Mouse (Mus musculus) right cerebral cortex, adult 2 months (tissue): ENCODE measurements around the gene Qrich2.
"Not testable (repeated sequence)": the region's sequence is repeated elsewhere in the genome, so short reads cannot be mapped to it uniquely, and the experiment has no call there.

Source experiments
- DNase-seq, 2 experiments: peaks; one replicate each; pipeline ENCODE4 v3.0.0; 2021 to 2022; ENCODE audit warnings: low spot score in 2 of 2

The Qrich2 gene

DNA sequence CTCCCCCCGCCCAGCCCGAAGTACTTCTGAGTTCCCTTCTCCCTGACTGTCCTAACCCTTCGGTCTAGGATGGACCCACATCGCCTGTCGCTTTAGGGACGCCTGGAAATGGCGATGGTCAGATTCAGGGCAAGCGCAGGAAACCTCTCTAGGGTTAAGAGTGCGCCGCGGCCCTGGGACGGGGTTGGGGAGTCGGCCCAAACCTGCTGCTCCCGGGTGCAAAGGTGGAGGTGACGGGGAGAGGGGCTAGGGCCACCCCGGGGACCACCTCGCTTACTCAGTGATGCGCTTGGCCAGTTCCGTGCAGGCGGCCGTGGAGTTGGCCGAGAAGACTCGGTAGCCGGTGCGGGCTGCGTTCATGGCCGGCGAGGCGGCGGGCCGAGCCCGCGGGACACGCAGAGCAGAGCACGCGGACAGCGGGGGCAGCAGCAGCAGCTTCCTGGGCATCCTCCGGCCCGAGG lies 23.8 kb upstream of the Qrich2 start:
- no peak for DNase-seq

DNA sequence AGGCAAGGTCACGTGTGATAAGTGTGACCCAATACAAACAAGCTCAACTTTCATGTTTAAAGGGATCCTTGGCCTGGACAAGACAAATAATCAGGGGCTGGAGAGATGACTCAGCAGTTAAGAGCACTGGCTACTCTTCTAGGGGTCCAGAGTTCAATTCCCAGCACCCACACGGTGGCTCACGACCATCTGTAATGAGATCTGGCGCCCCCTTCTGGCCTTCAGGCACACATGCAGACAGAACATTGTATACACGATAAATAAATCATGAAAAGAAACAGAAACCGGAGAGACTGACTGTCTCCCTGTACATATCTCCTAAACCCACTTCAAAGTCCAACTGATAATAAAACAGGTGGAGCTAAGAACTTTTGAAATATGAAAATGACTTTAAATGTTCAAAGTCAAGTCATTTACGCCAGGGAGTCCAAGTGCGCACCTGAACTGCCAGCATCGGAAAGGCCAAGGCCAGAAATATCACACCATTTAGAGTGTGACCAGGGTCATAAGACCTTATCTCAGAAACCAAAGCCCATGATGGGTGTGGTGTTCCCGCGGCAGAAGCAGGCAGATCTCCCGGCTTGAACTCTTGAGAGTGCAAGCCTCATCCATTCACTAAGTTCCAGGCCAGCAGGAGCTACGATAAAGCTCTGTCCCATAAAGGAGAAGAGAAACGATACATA lies 22.8 kb upstream of the Qrich2 start:
- no peak for DNase-seq

GRCm38 (mm10) chr11:116488207-116488606 lies 22.2 kb upstream of the Qrich2 start:
- DNase-seq: no peak

GRCm38 (mm10) chr11:116484261-116484660 lies 18.2 kb upstream of the Qrich2 start:
- no peak for DNase-seq

DNA sequence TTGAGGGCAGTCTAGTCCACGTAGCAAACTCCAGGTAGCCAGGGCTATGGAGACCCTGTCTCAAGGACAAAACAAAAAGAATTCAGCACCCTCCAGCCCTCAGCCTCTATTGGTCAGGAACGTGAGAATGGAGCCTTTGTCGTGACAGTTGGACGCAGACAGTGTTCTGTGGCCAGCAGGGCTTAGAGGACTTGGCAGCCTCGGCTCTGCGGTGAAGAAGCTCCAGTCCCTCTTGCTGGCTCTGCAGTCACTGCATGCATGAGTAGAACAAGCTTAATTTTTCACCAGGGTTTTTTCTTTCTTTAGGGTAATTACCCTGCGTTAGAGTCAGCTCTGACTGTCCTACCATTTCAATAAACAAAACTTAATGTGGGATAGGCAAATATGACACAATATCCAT lies 15.7 kb upstream of the Qrich2 start:
- no peak for DNase-seq

GRCm38 (mm10) chr11:116480975-116481374 lies 14.9 kb upstream of the Qrich2 start:
- DNase-seq: no peak

DNA sequence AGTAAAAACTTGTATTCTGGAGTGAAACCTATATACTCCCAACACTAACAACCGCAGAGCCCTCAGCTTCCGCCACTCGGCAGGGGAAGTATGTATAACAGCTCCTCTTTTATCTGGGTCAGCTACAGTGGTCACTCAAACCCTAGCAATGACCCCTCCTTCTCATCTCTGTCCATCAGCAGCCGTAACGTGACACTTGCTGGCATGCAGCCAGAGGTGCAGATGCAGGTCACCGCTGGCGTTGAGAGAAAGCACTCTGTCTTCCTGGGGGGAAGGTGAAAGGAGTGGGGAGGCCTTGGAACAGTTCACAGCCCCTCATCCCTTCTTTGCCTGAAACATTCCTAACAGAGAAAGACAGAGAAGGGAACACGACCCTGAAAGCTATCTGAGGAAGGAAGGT lies 13.8 kb upstream of the Qrich2 start:
- DNase-seq: no peak

DNA sequence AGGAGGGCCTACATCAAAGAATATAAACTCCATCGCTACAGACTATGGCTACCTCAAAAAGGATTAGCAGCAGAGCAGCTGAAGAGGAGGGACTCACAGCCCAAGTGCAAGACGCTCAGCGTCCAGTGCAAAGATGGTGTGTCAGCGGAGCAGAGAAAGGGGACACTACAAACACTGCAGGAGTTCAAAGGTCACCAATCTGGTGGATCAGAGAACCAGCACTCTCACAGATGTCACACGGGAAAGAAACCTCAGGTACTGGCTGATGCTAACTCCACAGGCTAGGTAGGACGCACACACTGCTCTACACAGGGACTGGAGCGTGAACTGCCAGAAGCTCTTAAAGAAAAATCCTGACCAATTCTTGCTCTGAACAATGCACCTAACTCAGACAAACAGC lies 12.9 kb upstream of the Qrich2 start:
- DNase-seq: no peak

DNA sequence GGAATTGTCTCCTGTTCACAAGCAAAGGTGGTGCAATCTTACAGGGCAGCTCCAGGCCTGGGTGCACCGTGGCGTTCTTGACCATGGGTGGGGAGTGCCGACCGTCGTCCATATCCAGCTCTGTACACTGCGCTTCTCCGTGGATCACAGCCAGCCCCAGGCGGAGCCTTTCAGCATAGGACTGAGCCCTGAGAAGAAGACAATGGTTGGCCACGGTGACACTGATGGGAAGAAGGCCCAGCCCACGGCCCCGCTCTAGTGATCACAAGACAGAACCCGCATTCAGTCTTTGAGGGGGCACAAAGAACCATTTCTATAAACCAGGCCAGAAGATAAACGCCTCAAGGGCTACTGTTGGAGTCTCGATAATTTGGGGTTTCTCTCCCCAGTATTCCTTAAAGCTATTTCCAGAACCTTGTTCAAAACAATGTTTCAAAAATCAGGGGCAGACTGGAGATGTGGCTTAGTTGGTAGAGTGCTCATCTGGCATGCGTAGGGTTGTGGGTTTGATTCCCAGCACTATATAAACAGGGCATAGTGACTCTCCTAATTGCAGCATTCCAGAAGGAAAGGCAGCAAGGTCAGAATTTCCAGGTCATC lies 11.2 kb upstream of the Qrich2 start:
- DNase-seq: no peak

DNA sequence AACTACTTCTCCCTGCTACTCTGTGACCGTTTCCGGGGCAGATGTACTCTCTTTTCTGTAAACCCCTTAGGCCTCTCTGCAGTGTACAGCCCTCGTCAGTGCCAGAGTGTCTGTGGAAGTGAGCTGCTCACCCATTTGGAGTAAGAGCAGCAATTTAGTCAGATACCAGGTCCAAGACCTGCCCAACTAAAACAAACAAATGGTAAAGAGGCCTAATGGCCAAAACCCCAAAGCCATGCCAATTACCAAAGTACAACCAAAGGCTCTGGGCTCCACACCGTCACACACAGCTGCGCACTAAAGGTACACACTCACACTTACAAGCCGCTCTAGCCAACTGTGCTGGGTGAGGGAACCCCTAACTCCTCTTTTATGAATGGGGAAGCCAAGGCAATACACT lies 10.7 kb upstream of the Qrich2 start:
- DNase-seq: no peak

DNA sequence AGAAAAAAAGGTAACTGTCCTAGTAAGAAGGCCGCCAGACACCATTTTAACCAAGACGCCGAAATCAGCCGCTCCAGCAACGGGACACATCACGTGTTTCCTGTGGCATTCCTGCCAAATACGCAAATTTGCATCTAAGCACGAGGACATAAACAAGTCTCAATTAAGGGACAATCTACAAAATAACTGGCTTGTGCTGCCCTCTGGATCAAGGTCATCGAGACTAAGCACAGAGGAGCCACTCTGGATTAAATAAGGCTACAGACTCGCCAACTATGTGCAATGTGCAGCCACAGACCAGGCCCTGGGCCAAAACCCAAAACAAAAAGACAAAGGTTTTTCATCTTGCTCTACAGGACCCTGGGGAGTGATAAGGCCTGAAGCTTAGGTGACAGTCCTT lies 10.0 kb upstream of the Qrich2 start:
- DNase-seq: peak in 1 of 2 experiments; percentile 51

DNA sequence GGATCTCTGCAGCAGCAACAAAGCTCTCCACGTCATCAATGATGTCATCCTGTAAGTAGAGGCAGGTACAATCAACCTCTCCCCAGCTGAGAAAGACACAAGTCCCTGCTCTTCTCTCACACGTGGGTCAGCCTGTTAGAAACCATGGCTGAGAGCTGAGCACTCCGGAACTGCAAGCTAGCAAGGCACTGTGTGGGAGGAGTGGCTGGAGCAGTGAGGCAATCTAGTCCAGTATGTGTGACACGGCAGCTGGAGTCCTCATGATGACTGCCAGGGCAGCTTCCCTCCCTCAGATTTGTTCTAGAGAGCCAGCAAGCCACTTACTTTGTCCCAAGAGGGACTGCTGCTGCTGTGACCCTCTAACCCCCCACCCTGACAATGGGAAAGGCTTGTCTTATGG lies 6.2 kb upstream of the Qrich2 start:
- no peak for DNase-seq

DNA sequence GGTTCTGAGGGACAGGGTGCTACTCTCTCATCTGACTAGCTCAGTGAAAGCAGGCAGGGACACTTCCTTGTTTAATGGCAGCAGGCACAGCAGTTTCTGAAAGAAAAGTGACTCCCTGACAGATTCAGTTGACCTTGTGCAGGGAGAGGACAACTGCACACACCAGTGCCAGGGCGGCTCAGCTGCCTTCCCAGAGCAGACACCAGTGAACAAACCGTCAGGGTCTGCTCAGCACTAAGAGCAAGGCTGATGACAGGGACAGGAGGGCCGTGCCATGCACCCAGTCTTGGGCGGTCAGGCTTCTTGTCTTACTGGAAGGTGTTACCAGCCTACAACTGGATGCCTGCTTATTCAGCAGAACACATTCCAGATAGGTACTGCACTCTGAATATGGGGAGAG lies 4.9 kb upstream of the Qrich2 start:
- DNase-seq: no peak

- no peak for DNase-seq
Observed at GRCm38 (mm10) chr11:116470249-116470648, 4.2 kb upstream of the Qrich2 start.

- not testable (repeated sequence) for DNase-seq
Observed at GRCm38 (mm10) chr11:116468338-116468737, 2.3 kb upstream of the Qrich2 start.

- DNase-seq: peak; percentile 81 to 89
Observed at GRCm38 (mm10) chr11:116463833-116464232, 2.2 kb downstream of the Qrich2 start.

DNA sequence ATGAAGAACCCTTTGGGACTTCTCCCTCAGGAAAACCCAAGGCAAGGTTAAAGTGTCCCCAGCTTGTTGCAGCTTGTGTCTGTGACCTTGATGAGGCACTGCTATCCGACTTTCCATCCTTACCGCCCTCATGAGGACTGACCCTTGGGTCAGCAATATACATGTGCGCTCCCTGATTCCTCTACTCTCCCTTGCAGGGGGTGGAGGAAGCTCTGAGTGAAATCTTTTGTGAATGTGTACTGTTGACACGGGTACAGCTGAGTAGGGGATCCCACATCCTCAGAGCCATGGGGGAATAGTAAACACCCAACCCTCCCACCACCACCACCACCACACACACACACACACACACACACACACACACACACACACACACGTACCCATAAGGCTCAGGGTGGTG lies 2.7 kb downstream of the Qrich2 start:
- no peak for DNase-seq

DNA sequence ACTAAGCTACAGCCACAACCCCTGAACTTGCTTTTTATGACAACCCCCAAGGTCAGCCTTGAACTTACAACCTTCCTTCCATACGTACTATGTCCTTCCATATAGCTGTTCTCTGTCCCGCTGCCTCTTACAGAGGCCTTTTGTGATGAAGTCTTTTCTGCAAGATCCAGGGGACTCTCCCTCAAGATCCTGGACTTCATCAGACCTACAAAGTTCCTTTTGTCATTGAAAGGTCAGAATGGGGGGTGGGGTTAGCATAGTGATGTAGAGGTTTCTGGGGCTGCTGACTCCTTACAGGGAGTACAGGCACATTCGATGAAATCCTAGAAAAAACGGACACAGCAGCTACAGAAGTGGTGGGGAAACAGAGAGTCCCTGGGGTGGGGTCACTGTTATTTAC lies 6.3 kb downstream of the Qrich2 start:
- no peak for DNase-seq

- DNase-seq: no peak
Observed at GRCm38 (mm10) chr11:116456234-116456633, 9.8 kb downstream of the Qrich2 start.

GRCm38 (mm10) chr11:116453889-116454288 lies 12.2 kb downstream of the Qrich2 start:
- no peak for DNase-seq

DNA sequence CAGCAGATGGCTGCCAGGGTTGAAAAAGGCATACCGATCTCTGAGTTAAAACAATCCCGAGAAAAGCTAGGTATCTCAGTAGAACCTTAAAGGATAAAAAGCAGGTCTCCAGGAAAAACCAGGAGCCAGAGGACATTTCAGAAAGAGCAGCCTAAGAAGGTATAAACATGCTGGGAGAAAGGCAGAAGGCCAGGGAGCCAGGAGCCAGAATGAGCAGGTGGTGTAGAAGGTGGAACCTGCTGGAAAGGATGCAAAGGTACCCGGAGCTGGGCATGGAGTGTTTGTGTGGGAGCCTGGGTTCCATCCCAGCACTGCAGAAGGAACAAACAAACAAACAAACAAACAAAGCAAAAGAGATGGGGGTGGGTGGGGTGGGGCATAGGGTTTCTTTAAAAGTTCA lies 16.7 kb downstream of the Qrich2 start:
- no peak for DNase-seq

GRCm38 (mm10) chr11:116447822-116448221 lies 18.2 kb downstream of the Qrich2 start:
- no peak for DNase-seq

DNA sequence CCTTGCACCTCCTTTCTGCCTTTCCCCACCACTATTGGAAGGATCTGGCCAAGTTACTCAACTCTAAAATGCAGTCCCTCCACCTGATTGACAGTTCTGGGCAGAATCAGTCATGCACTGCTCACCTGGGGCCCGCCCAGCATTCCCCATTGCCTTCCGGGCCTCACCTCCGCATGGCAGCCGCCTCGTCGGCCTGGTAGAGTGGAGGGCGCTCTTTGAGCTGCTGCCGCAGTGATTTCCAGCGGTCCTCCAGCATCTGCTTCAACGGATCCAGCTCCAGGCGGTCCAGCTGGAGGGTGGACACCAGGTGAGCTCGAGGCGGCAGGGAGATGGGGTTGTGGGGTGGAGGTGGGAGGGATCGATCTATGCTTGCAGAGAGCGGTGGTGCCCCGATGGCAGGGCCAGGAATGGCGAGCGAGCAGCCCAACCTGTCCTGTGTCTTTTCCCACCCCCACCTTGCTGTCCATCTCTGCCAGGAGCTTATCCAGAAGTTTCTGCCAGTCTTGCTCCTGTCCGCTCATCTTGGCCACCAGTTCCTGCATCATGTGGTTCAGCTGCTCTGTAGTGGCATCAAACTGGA lies 19.6 kb downstream of the Qrich2 start:
- no peak for DNase-seq
